Mouse (Mus musculus) CH12.LX (cell line): ENCODE measurements at regions not wholly inside any gene's neighbourhood (a gene's known extent, or its start where the extent isn't known, plus 50 kb on each side); places are given as distances from the start of the nearest gene placed in this dataset.

Experiments used
- DNase-seq: peaks from one replicate; pipeline ENCODE4 v3.0.0-alpha.2; 2013; ENCODE audit errors: extremely low read depth
- H3K27ac ChIP-seq: 2 replicates; pipeline ENCODE4 v1.5.1; 2012; ENCODE audit warnings: low read depth, mild to moderate bottlenecking, control low read depth, moderate library complexity; ENCODE audit not compliant: insufficient read depth
- H3K27me3 ChIP-seq: replicated peaks from 2 replicates; pipeline ENCODE3; 2012; ENCODE audit warnings: inconsistent platforms
- H3K36me3 ChIP-seq, 2 experiments: replicated peaks in 1 of 2; 2 replicates each; pipeline versions ENCODE3 to v1.6.1; 2012; ENCODE audit warnings: inconsistent platforms in 1 of 2, low read length in 1 of 2, mild to moderate bottlenecking in 1 of 2, mixed read lengths in 1 of 2, moderate library complexity in 1 of 2; ENCODE audit not compliant: control insufficient read depth in 1 of 2, insufficient read depth in 1 of 2
- H3K4me1 ChIP-seq, 2 experiments: 2 replicates each; pipeline ENCODE4 v1.6.1; 2012; ENCODE audit warnings: inconsistent platforms in 1 of 2, moderate library complexity in 1 of 2; ENCODE audit not compliant: insufficient read depth in 2 of 2, control insufficient read depth in 1 of 2
- H3K4me2 ChIP-seq: 2 replicates; pipeline ENCODE4 v1.6.1; 2012; ENCODE audit warnings: low read depth, mild to moderate bottlenecking, control low read depth; ENCODE audit not compliant: poor library complexity, insufficient read depth, severe bottlenecking
- H3K4me3 ChIP-seq, 3 experiments: fragments of 150-350 bp in 1 of 3; sonication (generic) in 1 of 3; replicated peaks in 1 of 3; 2 replicates each; pipeline versions ENCODE3 to v1.5.1; 2011 to 2012; ENCODE audit warnings: low read depth in 2 of 3, low read length in 2 of 3, mild to moderate bottlenecking in 2 of 3, moderate library complexity in 2 of 3, control low read depth in 1 of 3, improper control_type of control experiment in 1 of 3, inconsistent platforms in 1 of 3, mixed read lengths in 1 of 3; ENCODE audit not compliant: poor library complexity in 1 of 3
- H3K79me2 ChIP-seq: replicated peaks from 2 replicates; pipeline ENCODE4 v1.6.1; 2012; ENCODE audit warnings: mild to moderate bottlenecking, moderate library complexity; ENCODE audit not compliant: control insufficient read depth, poor library complexity, insufficient read depth, severe bottlenecking; ENCODE audit errors: extremely low read depth
- H3K9ac ChIP-seq: 2 replicates; pipeline ENCODE4 v1.6.1; 2012; ENCODE audit warnings: low read depth, mild to moderate bottlenecking, control low read depth, moderate library complexity; ENCODE audit not compliant: insufficient read depth
- H3K9me3 ChIP-seq: replicated peaks from 2 replicates; pipeline ENCODE3; 2012; ENCODE audit warnings: low read length, inconsistent platforms, mixed read lengths
- BHLHE40 ChIP-seq: IDR thresholded peaks from 2 replicates; pipeline ENCODE4 v1.6.1; 2011; ENCODE audit warnings: mild to moderate bottlenecking, low read depth, low read length, improper control_type of control experiment
- CHD1 ChIP-seq: IDR thresholded peaks from 2 replicates; pipeline ENCODE4 v1.6.1; 2012; ENCODE audit warnings: low read depth, low read length, improper control_type of control experiment, inconsistent platforms
- CHD2 ChIP-seq: IDR thresholded peaks from 2 replicates; pipeline ENCODE4 v1.6.1; 2011; ENCODE audit warnings: low read length, improper control_type of control experiment
- CTCF ChIP-seq, 2 experiments: IDR thresholded peaks in 1 of 2; conservative IDR thresholded peaks in 1 of 2; 2 replicates each; pipeline ENCODE4 v1.5.1; 2011 to 2012; ENCODE audit warnings: low read depth in 2 of 2, low read length in 2 of 2, improper control_type of control experiment in 1 of 2, inconsistent platforms in 1 of 2, mild to moderate bottlenecking in 1 of 2, moderate library complexity in 1 of 2
- ELF1 ChIP-seq: IDR thresholded peaks from 2 replicates; pipeline ENCODE4 v1.6.1; 2014; ENCODE audit warnings: low read depth, mild to moderate bottlenecking, inconsistent platforms, low read length, improper control_type of control experiment
- EP300 ChIP-seq: IDR thresholded peaks from 2 replicates; pipeline ENCODE4 v1.6.1; 2011; ENCODE audit warnings: low read length, improper control_type of control experiment
- GABPA ChIP-seq: IDR thresholded peaks from 2 replicates; pipeline ENCODE4 v1.6.1; 2012; ENCODE audit warnings: low read depth, low read length, improper control_type of control experiment, inconsistent platforms; ENCODE audit not compliant: insufficient replicate concordance
- HCFC1 ChIP-seq: IDR thresholded peaks from 2 replicates; pipeline ENCODE4 v1.6.1; 2012; ENCODE audit warnings: low read depth, mild to moderate bottlenecking, inconsistent platforms, low read length, improper control_type of control experiment
- IRF4 ChIP-seq: IDR thresholded peaks from 2 replicates; pipeline ENCODE4 v1.6.1; 2014; ENCODE audit warnings: low read depth, mild to moderate bottlenecking, inconsistent platforms, low read length, improper control_type of control experiment
- KAT2A ChIP-seq: IDR thresholded peaks from 2 replicates; pipeline ENCODE4 v1.6.1; 2012; ENCODE audit warnings: low read length, improper control_type of control experiment, inconsistent platforms; ENCODE audit not compliant: insufficient replicate concordance
- MAX ChIP-seq: IDR thresholded peaks from 2 replicates; pipeline ENCODE4 v1.6.1; 2011; ENCODE audit warnings: low read length, improper control_type of control experiment
- MEF2A ChIP-seq: IDR thresholded peaks from 2 replicates; pipeline ENCODE4 v1.6.1; 2014; ENCODE audit warnings: low read depth, mild to moderate bottlenecking, inconsistent platforms, low read length, improper control_type of control experiment, borderline replicate concordance
- MXI1 ChIP-seq: IDR thresholded peaks from 2 replicates; pipeline ENCODE4 v1.6.1; 2011; ENCODE audit warnings: mild to moderate bottlenecking, low read depth, low read length, improper control_type of control experiment
- MYC ChIP-seq: IDR thresholded peaks from 2 replicates; pipeline ENCODE4 v1.6.1; 2011; ENCODE audit warnings: low read depth, mild to moderate bottlenecking, improper control_type of control experiment, low read length
- NELFE ChIP-seq: IDR thresholded peaks from 2 replicates; pipeline ENCODE4 v1.6.1; 2011; ENCODE audit warnings: low read depth, low read length, improper control_type of control experiment
- POLR2A ChIP-seq: IDR thresholded peaks from 2 replicates; pipeline ENCODE4 v1.6.1; 2011; ENCODE audit warnings: low read depth, mild to moderate bottlenecking, improper control_type of control experiment, low read length
- RAD21 ChIP-seq: IDR thresholded peaks from 2 replicates; pipeline ENCODE4 v1.6.1; 2011; ENCODE audit warnings: low read depth, mild to moderate bottlenecking, low read length, improper control_type of control experiment, moderate library complexity
- SIN3A ChIP-seq: IDR thresholded peaks from 2 replicates; pipeline ENCODE4 v1.6.1; 2012; ENCODE audit warnings: low read length, improper control_type of control experiment, inconsistent platforms
- SMC3 ChIP-seq: IDR thresholded peaks from 2 replicates; pipeline ENCODE4 v1.6.1; 2011; ENCODE audit warnings: low read depth, low read length, improper control_type of control experiment
- TBP ChIP-seq: conservative IDR thresholded peaks from 2 replicates; pipeline ENCODE4 v1.6.1; 2011; ENCODE audit warnings: low read depth, low read length, improper control_type of control experiment
- UBTF ChIP-seq: IDR thresholded peaks from 2 replicates; pipeline ENCODE4 v1.6.1; 2012; ENCODE audit warnings: low read depth, mild to moderate bottlenecking, inconsistent platforms, low read length, improper control_type of control experiment, moderate library complexity
- USF1 ChIP-seq: IDR thresholded peaks from 2 replicates; pipeline ENCODE4 v1.6.1; 2014; ENCODE audit warnings: low read depth, mild to moderate bottlenecking, inconsistent platforms, low read length, improper control_type of control experiment
- USF2 ChIP-seq: conservative IDR thresholded peaks from 2 replicates; pipeline ENCODE4 v1.6.1; 2011; ENCODE audit warnings: low read depth, low read length, improper control_type of control experiment
- ZC3H11A ChIP-seq: IDR thresholded peaks from 2 replicates; pipeline ENCODE4 v1.6.1; 2012; ENCODE audit warnings: low read depth, mild to moderate bottlenecking, inconsistent platforms, low read length, improper control_type of control experiment
- ZNF384 ChIP-seq: IDR thresholded peaks from 2 replicates; pipeline ENCODE4 v1.6.1; 2012; ENCODE audit warnings: low read depth, low read length, improper control_type of control experiment, inconsistent platforms
- dilution Hi-C: fragments of 300-500 bp; cut with MboI; formaldehyde crosslinking; loops from 2 replicates; pipeline ENCODE4 v1.14.3; 2020; ENCODE audit warnings: low sequenced_read_pairs; ENCODE audit not compliant: extremely low pct_unique_long_range_greater_than_20kb, extremely low pct_ligation_motif_present
- in situ Hi-C: fragments of 300-500 bp; cut with MboI; formaldehyde crosslinking; loops from 3 replicates; pipeline ENCODE4 v1.14.3; 2019; ENCODE audit warnings: low sequenced_read_pairs, low pct_ligation_motif_present, low pct_unique_long_range_greater_than_20kb, mixed read lengths

- H3K4me1 ChIP-seq: no peaks in the 10 kb centered on the region
- DNase-seq: no peak
- in situ Hi-C loops: no loop called here
- TF ChIP-seq USF1: no peak
- no peak for TF ChIP-seq MEF2A
- TF ChIP-seq CHD1: no peak
- TF ChIP-seq ZC3H11A: no peak
- no peak for TF ChIP-seq CTCF (conservative IDR thresholded peaks at IDR 0.05 in 1 of 2, IDR thresholded peaks at IDR 0.05 in 1 of 2; ENCODE audit: low read depth in 2 of 2, low read length in 2 of 2)
- TF ChIP-seq SIN3A: no peak
- no peak for TF ChIP-seq MYC
- TF ChIP-seq IRF4: no peak
- no peak for TF ChIP-seq NELFE
- no peak for TF ChIP-seq USF2
- TF ChIP-seq ELF1: no peak
- TF ChIP-seq MAX: no peak
- no peak for TF ChIP-seq CHD2
- H3K9ac ChIP-seq: no peak overlapping the region
- H3K79me2 ChIP-seq: no peaks in the 10 kb centered on the region
- no peaks in the 10 kb centered on the region for H3K36me3 ChIP-seq
- dilution Hi-C loops: no loop called here
- no peaks in the 10 kb centered on the region for H3K27me3 ChIP-seq
- peaks cover 90% of the 10 kb centered on the region for H3K9me3 ChIP-seq
- H3K27ac ChIP-seq: no peak overlapping the region
- H3K4me2 ChIP-seq: no peak overlapping the region
- H3K4me3 ChIP-seq: no peak overlapping the region
These were observed 224.8 kb downstream of the 3110018I06Rik start for GRCm38 (mm10) chr12:107713191-107713590.

DNA sequence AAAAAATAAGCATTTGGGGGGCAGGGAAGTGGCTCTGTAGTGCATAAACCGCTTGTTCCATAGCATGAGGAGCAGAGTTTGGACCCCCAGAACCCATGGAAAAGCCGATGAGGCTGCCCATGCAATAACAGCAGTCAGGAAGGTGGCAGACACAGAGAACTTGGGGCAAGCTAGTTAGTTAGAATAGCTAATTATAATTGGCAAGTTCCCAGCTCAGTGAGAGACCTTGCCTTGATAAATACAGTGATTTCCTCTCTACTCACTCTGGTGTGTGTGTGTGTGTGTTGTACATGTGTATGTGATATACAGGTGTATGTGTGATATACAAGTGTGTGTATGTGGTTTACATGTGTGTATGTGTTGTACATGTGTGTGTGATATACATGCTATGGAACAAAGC lies 226.4 kb downstream of the 3110018I06Rik start:
- no peak for DNase-seq
- in situ Hi-C loops: no loop called here
- TF ChIP-seq MAX: no peak
- TF ChIP-seq CTCF (conservative IDR thresholded peaks at IDR 0.05 in 1 of 2, IDR thresholded peaks at IDR 0.05 in 1 of 2; ENCODE audit: low read depth in 2 of 2, low read length in 2 of 2): no peak
- TF ChIP-seq KAT2A: no peak
- no peak for TF ChIP-seq IRF4
- TF ChIP-seq CHD1: no peak
- no peak for TF ChIP-seq ZNF384
- TF ChIP-seq ZC3H11A: no peak
- no peak for TF ChIP-seq HCFC1
- TF ChIP-seq USF2: no peak
- no peak for TF ChIP-seq RAD21
- TF ChIP-seq UBTF: no peak
- TF ChIP-seq GABPA: no peak
- TF ChIP-seq POLR2A: no peak
- no peak for TF ChIP-seq SMC3
- TF ChIP-seq MEF2A: no peak
- no peak for TF ChIP-seq BHLHE40
- TF ChIP-seq MXI1: no peak
- TF ChIP-seq ELF1: no peak
- TF ChIP-seq TBP: no peak
- TF ChIP-seq EP300: no peak
- no peaks in the 10 kb centered on the region for H3K27me3 ChIP-seq
- no peaks in the 10 kb centered on the region for H3K4me1 ChIP-seq
- no peak overlapping the region for H3K4me3 ChIP-seq
- dilution Hi-C loops: no loop called here
- H3K9ac ChIP-seq: no peak overlapping the region
- no peak overlapping the region for H3K4me2 ChIP-seq
- no peaks in the 10 kb centered on the region for H3K79me2 ChIP-seq
- no peaks in the 10 kb centered on the region for H3K36me3 ChIP-seq
- H3K27ac ChIP-seq: no peak overlapping the region
- H3K9me3 ChIP-seq: peaks cover 91% of the 10 kb centered on the region
